In the genomic region with DNA sequence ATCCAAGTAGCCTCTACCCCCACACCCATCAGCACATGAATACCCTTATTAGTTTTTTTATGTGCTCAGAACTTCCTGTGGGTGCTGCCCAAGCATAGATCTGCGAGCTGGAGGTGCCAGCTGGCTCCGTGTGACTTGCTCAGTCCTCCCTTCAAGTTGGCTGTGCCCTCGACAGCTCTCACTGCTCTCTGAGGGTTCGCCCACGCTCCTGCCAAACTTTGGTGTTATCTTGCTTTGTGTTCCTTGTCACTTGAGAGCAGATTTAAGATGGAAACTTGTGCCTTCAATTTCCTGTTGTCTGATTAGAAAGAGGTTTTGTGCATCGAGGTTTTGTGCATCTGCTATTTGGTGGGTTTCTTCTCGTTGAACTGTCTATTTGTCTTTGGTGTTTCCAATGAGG, we compare ENCODE assay signal across 11 mouse cellular contexts.
A peak's percentile ranks its signal among the peaks of the same experiment; 100 is the strongest.
DNase-seq lines count a peak whose midpoint lies in the region; ATAC-seq and TF ChIP-seq lines count a peak whose summit lies in the region.
"Had no signal": no experiment of that assay in that cellular context is flagged by ENCODE, and none has a peak within 500 bp of the region (broad histone marks: within the 10 kb centered on the region; RNA-seq: fewer than 3 reads in every experiment).

No protein-coding gene starts in this region.

- DNase-seq in adrenal gland, postnatal 14 days: peak; percentile 22
- no peak for DNase-seq in adrenal gland, adult 8-10 months
- DNase-seq in midbrain, postnatal 0 days (ENCODE audit: low spot score): peak; percentile 39
- peak; percentile 46 for DNase-seq in heart, postnatal 4 days
- DNase-seq in thymus, postnatal 25 days: peak; percentile 58
- no peak for DNase-seq in left cerebral cortex, adult 9 months (ENCODE audit: low spot score in 2 of 2)
- DNase-seq: cerebellum, adult 2 months; kidney, postnatal 14 days had no signal

- H3K27me3 ChIP-seq in midbrain, postnatal 0 days (ENCODE audit: insufficient read depth, low read length): no peaks in the 10 kb centered on the region
- H3K27me3 ChIP-seq in midbrain, embryonic 15.5 days (replicated peaks): no peaks in the 10 kb centered on the region
- no peaks in the 10 kb centered on the region for H3K27me3 ChIP-seq in midbrain, embryonic 13.5 days
- H3K27me3 ChIP-seq: limb, embryonic 13.5 days had no signal

- no peak for ATAC-seq in midbrain, postnatal 0 days (ENCODE audit: low FRiP score)
- no peak for ATAC-seq in midbrain, embryonic 15.5 days (replicated peaks)
- no peak for ATAC-seq in midbrain, embryonic 13.5 days

- H3K36me3 ChIP-seq in midbrain, postnatal 0 days (ENCODE audit: insufficient read depth, low read length): no peaks in the 10 kb centered on the region
- H3K36me3 ChIP-seq in midbrain, embryonic 15.5 days (replicated peaks): no peaks in the 10 kb centered on the region
- no peaks in the 10 kb centered on the region for H3K36me3 ChIP-seq in midbrain, embryonic 13.5 days
- H3K36me3 ChIP-seq: limb, embryonic 13.5 days had no signal

- H3K4me1 ChIP-seq in midbrain, postnatal 0 days (ENCODE audit: insufficient read depth, low read length): peaks cover 7% of the 10 kb centered on the region; the same call in 1 of the 2 replicates
- H3K4me1 ChIP-seq in midbrain, embryonic 15.5 days: peaks cover 33% of the 10 kb centered on the region
- H3K4me1 ChIP-seq in midbrain, embryonic 13.5 days (replicated peaks): peaks cover 48% of the 10 kb centered on the region

- H3K4me2 ChIP-seq in midbrain, postnatal 0 days (ENCODE audit: low read depth, low read length, poor library complexity, severe bottlenecking): no peak overlapping the region
- H3K4me2 ChIP-seq in midbrain, embryonic 15.5 days: no peak overlapping the region
- H3K4me2 ChIP-seq in midbrain, embryonic 13.5 days (replicated peaks): no peak overlapping the region
- H3K4me2 ChIP-seq: limb, embryonic 13.5 days had no signal

- H3K9ac ChIP-seq in midbrain, postnatal 0 days (replicated peaks; ENCODE audit: low read length, poor library complexity, severe bottlenecking): no peak overlapping the region
- H3K9ac ChIP-seq in midbrain, embryonic 15.5 days: no peak overlapping the region
- no peak overlapping the region for H3K9ac ChIP-seq in midbrain, embryonic 13.5 days (replicated peaks)
- H3K9ac ChIP-seq: limb, embryonic 13.5 days had no signal

- 71% methylated on average over 7 of the region's 7 CpGs for WGBS in midbrain, postnatal 0 days
- 72% methylated on average over 7 of the region's 7 CpGs for WGBS in midbrain, embryonic 15.5 days
- WGBS in midbrain, embryonic 13.5 days: 69% methylated on average over 7 of the region's 7 CpGs

- no peak for TF ChIP-seq CTCF in midbrain, postnatal 0 days (IDR thresholded peaks at IDR 0.05)

- H3K9me3 ChIP-seq in midbrain, postnatal 0 days (ENCODE audit: low read length): no peaks in the 10 kb centered on the region
- no peaks in the 10 kb centered on the region for H3K9me3 ChIP-seq in midbrain, embryonic 15.5 days
- no peaks in the 10 kb centered on the region for H3K9me3 ChIP-seq in midbrain, embryonic 13.5 days
- H3K9me3 ChIP-seq: limb, embryonic 13.5 days had no signal

- H3K4me3 ChIP-seq in midbrain, postnatal 0 days (ENCODE audit: low read depth, low read length): no peak overlapping the region
- H3K4me3 ChIP-seq in midbrain, embryonic 15.5 days: no peak overlapping the region
- H3K4me3 ChIP-seq in midbrain, embryonic 13.5 days (replicated peaks): no peak overlapping the region
- H3K4me3 ChIP-seq: limb, embryonic 13.5 days had no signal

- H3K27ac ChIP-seq in midbrain, postnatal 0 days (ENCODE audit: low read depth, low read length): no peak overlapping the region
- no peak overlapping the region for H3K27ac ChIP-seq in midbrain, embryonic 15.5 days
- H3K27ac ChIP-seq in midbrain, embryonic 13.5 days: no peak overlapping the region
- H3K27ac ChIP-seq: limb, embryonic 13.5 days had no signal

Comparison
In these comparisons a context has a peak if more than half of its experiments do, and no peak if none do; other contexts are left out.
1. DNase-seq: peak in adrenal gland, postnatal 14 days (single experiment), midbrain, postnatal 0 days (single experiment), heart, postnatal 4 days (single experiment) and thymus, postnatal 25 days (single experiment); none in adrenal gland, adult 8-10 months (single experiment) and left cerebral cortex, adult 9 months (0 of 2).